Mouse (Mus musculus) ES-E14 (cell line): ENCODE measurements around the gene Magi1. TPM values are rescaled to one million over a fixed set of nuclear protein-coding genes. Genes with fewer than 3 reads are reported as not detected.

Experiments used
- DNase-seq: peaks from one replicate; pipeline ENCODE4 v3.0.0-alpha.2; 2013; ENCODE audit warnings: low read depth, low spot score
- H3K27ac ChIP-seq: 2 replicates; pipeline ENCODE4 v1.5.1; 2012; ENCODE audit warnings: low read depth, mild to moderate bottlenecking, low read length, moderate library complexity, mixed read lengths; ENCODE audit not compliant: poor library complexity, insufficient read depth, severe bottlenecking
- H3K36me3 ChIP-seq: 2 replicates; pipeline ENCODE4 v1.6.1; 2012; ENCODE audit warnings: mild to moderate bottlenecking, low read length, moderate library complexity, mixed read lengths; ENCODE audit not compliant: control insufficient read depth, poor library complexity, insufficient read depth, severe bottlenecking
- H3K4me1 ChIP-seq, 2 experiments: fragments of 150-350 bp in 1 of 2; sonication (generic) in 1 of 2; 2 replicates each; pipeline ENCODE4 v1.6.1; 2012; ENCODE audit warnings: low read length in 2 of 2, mild to moderate bottlenecking in 1 of 2, mixed read lengths in 1 of 2; ENCODE audit not compliant: control insufficient read depth in 2 of 2, insufficient read depth in 2 of 2, poor library complexity in 1 of 2
- H3K4me3 ChIP-seq, 2 experiments: fragments of 150-350 bp in 1 of 2; sonication (generic) in 1 of 2; 2 replicates each; pipeline ENCODE4 v1.5.1; 2012; ENCODE audit warnings: low read length in 2 of 2, low read depth in 1 of 2, mild to moderate bottlenecking in 1 of 2, mixed read lengths in 1 of 2; ENCODE audit not compliant: insufficient read depth in 1 of 2, poor library complexity in 1 of 2, severe bottlenecking in 1 of 2
- H3K9ac ChIP-seq: 2 replicates; pipeline ENCODE4 v1.6.1; 2012; ENCODE audit warnings: low read depth, mild to moderate bottlenecking, low read length, mixed read lengths; ENCODE audit not compliant: poor library complexity, insufficient read depth, severe bottlenecking
- H3K9me3 ChIP-seq: fragments of 150-350 bp; sonication (generic); 2 replicates; pipeline ENCODE4 v1.6.1; 2012; ENCODE audit warnings: low read depth, mild to moderate bottlenecking, low read length; ENCODE audit not compliant: control insufficient read depth, insufficient read depth
- CHD2 ChIP-seq: IDR thresholded peaks from 2 replicates; pipeline ENCODE4 v1.6.1; 2014; ENCODE audit warnings: mild to moderate bottlenecking, low read depth, low read length, inconsistent platforms
- HCFC1 ChIP-seq: IDR thresholded peaks from 2 replicates; pipeline ENCODE4 v1.6.1; 2012; ENCODE audit warnings: low read length, inconsistent platforms, borderline replicate concordance; ENCODE audit not compliant: insufficient read depth
- MAFK ChIP-seq: IDR thresholded peaks from 2 replicates; pipeline ENCODE4 v1.6.1; 2014; ENCODE audit warnings: mild to moderate bottlenecking, low read depth, low read length, inconsistent platforms; ENCODE audit not compliant: insufficient read depth
- ZC3H11A ChIP-seq: IDR thresholded peaks from 2 replicates; pipeline ENCODE4 v1.6.1; 2012; ENCODE audit warnings: low read depth, mild to moderate bottlenecking, inconsistent platforms, low read length, borderline replicate concordance
- ZNF384 ChIP-seq: IDR thresholded peaks from 2 replicates; pipeline ENCODE4 v1.6.1; 2012; ENCODE audit warnings: low read depth, low read length, inconsistent platforms
- in situ Hi-C, 2 experiments: fragments of 600-800 bp; cut with MboI; formaldehyde crosslinking; loops; one replicate each; pipeline ENCODE4 v1.15.1; 2025; ENCODE audit warnings: low sequenced_read_pairs in 2 of 2, inconsistent platforms in 1 of 2; ENCODE audit not compliant: unreplicated experiment in 2 of 2
- total RNA-seq: library from RNA; depleted of rRNA; stranded (reverse); fragments of 300-350 nt; gene quantifications from 2 replicates; pipeline ENCODE4 v1.2.3, GENCODE M21; 2012

The Magi1 gene
- total RNA-seq, 1 experiment = 14.6 TPM

DNA sequence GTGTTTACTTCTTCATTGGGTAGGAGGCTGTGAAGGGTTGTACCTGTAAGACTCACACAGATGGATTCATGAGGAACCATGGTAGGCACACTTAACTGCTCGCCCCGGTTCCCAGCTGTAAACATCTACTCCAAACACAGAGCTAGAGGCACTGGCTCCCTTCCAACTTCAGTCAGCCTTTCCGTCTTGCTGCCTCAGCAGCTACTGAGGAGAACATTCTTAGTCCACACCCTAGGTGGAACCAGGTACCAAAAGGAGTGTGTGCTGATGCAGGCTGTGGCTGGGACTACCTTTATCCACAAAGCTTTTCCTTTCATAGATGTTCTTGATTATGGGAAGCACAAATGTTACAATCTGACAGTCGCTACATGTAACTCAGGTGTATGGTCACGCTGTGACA is 585.8 kb downstream of the Magi1 start:
- TF ChIP-seq ZNF384 (no peak), MAFK (no peak), HCFC1 (no peak), CHD2 (no peak)
- Histone ChIP-seq H3K27ac (no peak overlapping the region), H3K9ac (no peak overlapping the region), H3K9me3 (no peaks in the 10 kb centered on the region), H3K4me1 (no peaks in the 10 kb centered on the region; a peak in 1 of 4 replicates), H3K36me3 (no peaks in the 10 kb centered on the region), H3K4me3 (no peak overlapping the region)
- no peak for DNase-seq
- in situ Hi-C loops = no loop called here

DNA sequence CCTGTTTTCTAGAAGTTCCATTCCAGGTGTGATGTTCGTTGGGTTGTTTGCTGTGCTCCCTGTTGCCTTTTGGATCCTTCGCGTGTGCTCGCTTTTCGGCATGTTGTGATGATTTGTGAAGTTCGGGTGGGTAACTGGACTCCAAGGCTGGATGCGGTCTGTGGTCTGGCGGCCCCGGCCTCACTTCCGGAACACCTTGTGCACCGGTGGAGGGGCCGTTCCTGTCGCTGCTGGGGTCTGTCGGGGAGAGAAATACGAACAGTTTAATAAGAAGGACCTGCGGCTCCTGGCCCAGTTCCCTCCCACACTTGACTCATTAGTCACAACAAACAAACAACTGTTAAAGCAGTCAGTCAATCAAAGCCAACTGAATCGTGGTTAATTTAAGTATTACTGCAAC is 605.0 kb downstream of the Magi1 start:
- in situ Hi-C loops = no loop called here
- TF ChIP-seq HCFC1 = no peak
- no peak for TF ChIP-seq ZNF384
- TF ChIP-seq CHD2 = no peak
- no peak for TF ChIP-seq MAFK
- TF ChIP-seq ZC3H11A = no peak
- H3K9me3 ChIP-seq = no peaks in the 10 kb centered on the region
- peak overlapping the region; percentile 60 for H3K9ac ChIP-seq
- H3K4me1 ChIP-seq = peaks cover 0 to 3% of the 10 kb centered on the region in 2 experiments; a peak in 1 of 4 replicates
- no peaks in the 10 kb centered on the region for H3K36me3 ChIP-seq
- no peak overlapping the region for H3K27ac ChIP-seq
- peak overlapping the region; percentile 57 to 73 for H3K4me3 ChIP-seq
- DNase-seq = no peak

GRCm38 (mm10) chr6:93666731-93667130 is 617.0 kb downstream of the Magi1 start:
- Histone ChIP-seq H3K36me3 (no peaks in the 10 kb centered on the region), H3K9me3 (no peaks in the 10 kb centered on the region), H3K4me3 (no peak overlapping the region), H3K27ac (no peak overlapping the region), H3K4me1 (no peaks in the 10 kb centered on the region; a peak in 1 of 4 replicates), H3K9ac (no peak overlapping the region)
- TF ChIP-seq ZNF384 (no peak), HCFC1 (no peak), ZC3H11A (no peak), CHD2 (no peak), MAFK (no peak)
- in situ Hi-C loops = no loop called here
- no peak for DNase-seq

- Histone ChIP-seq H3K27ac (no peak overlapping the region), H3K9me3 (no peaks in the 10 kb centered on the region), H3K4me1 (no peaks in the 10 kb centered on the region; a peak in 1 of 4 replicates), H3K36me3 (no peaks in the 10 kb centered on the region), H3K9ac (no peak overlapping the region), H3K4me3 (no peak overlapping the region; a peak in 1 of 4 replicates)
- in situ Hi-C loops = no loop called here
- TF ChIP-seq ZC3H11A = no peak
- TF ChIP-seq MAFK = no peak
- TF ChIP-seq CHD2 = no peak
- no peak for TF ChIP-seq HCFC1
- no peak for TF ChIP-seq ZNF384
- no peak for DNase-seq
These were observed 618.5 kb downstream of the Magi1 start for GRCm38 (mm10) chr6:93665056-93665805.
